Mouse (Mus musculus): Measurements from ENCODE around the gene Cep72. TPM values are rescaled to one million over a fixed set of nuclear protein-coding genes. Genes with fewer than 3 reads are reported as not detected.
"Not testable (repeated sequence)": the region's sequence is repeated elsewhere in the genome, so short reads cannot be mapped to it uniquely, and the experiment has no call there.

The Cep72 gene
- total RNA-seq, 4 experiments from 2014 or later = 0.44 to 2.6 (median 1.1) TPM

- no peak for DNase-seq (ENCODE audit: low spot score)
Measured at GRCm38 (mm10) chr13:74030691-74031090, 31.4 kb downstream of the Cep72 start.

- peak; percentile 38 for DNase-seq (ENCODE audit: low spot score)
Measured at GRCm38 (mm10) chr13:74029013-74029412, 33.1 kb downstream of the Cep72 start.

DNA sequence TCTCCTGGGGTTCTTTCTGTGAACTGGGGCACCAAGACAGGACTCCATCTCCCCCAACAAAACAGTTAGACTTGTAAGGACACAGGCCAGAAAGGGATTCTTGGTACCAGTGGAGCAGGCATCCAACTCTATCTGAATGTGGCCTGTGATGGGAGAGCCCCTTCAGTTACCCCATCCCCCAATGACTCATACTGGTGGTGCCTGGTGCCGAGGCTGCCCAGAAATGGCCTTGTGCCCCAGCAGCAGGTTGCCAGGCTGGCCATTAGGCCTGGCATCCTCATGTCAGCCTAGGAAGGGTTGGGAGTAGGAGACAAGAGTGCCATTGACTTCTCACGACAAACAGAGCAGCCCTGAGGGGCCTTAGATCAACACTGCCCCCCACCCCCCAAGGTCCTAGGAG, 34.0 kb downstream of the Cep72 start:
- DNase-seq (ENCODE audit: low spot score) = no peak

DNA sequence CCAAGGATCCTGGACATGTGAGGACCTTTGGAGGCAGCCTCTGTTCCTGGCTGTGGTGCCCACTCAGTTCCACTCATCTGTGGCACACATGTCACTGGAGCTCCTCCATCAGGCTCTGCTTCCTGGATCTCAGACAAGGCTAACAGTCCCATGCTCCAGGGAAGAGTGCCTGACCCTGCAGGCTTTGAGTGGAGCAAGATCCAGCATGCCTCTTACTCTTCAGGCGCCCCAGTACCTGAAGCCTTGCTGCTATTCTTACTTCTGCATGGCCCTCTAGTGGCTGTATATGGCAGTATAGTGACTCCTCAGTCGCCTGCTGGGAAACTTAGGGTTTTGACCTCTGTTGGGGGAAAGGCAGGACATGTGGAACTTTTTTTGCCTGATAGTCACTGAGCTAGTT, 35.9 kb downstream of the Cep72 start:
- peak; percentile 64 for DNase-seq (ENCODE audit: low spot score)

DNA sequence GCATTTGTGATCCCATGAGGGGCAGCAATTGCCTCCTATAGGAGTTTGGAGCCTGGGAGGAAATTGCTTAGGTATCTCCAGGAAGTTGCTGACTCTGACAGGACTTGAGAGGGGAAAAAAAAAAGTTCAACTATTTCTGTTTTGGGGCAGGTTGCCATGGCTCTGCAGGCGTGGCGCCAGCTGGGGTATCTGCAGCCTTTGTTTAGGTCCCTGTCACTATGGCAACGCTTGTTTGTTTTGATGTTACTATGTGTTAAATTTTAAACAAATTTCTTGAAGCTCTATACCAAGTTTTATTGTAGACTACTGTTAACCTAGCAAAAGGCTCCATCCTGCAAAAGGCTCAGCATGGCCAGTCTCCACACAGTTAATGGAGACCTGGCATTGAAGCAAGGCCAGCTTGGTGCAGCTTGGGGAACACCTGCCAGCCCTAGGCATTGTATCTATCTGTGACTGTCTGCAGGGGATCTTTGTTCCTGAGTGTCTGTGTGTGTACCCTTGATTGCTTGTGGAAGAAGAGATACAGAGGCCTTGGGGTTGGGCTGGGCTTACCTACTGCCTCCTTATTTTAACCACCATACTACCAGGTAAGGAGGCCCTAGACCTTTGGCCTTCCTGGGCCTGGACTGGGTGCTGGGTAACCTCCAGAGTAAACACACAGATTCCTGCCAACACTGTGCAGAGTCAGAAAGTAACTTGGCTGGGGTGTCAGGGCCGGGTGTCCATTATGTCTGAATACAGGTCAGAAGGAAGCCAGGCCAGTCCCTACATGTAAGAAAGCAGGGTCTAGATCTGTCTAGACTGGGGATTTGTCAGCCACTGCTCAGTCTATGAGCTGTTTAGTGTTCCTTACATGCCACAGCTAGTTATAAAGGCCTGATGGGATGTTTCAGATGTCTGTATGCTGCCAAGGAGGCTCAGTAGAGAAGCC, 36.7 kb downstream of the Cep72 start:
- DNase-seq (ENCODE audit: low spot score) = peak; percentile 59

DNA sequence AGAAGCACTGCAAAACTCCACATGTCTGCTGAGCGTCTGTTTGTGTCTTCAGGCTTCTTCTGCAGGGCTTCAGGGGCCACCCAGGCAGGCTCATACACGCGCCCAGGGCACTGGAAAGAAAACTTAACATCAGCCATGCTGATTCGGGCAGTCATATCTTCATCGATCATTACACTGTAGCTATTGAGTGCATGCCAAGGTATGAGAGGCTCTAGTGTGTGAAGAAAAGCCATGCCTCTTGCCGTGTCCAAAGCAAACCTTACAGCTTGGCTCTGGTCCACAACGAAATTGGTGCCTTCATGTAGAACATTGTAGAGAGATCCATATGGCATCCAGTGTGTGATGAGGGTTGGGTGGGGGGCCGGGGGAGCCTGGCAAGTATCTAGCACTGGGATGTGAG, 43.1 kb downstream of the Cep72 start:
- DNase-seq (ENCODE audit: low spot score) = not testable (repeated sequence)

GRCm38 (mm10) chr13:74017426-74017825, 44.7 kb downstream of the Cep72 start:
- DNase-seq (ENCODE audit: low spot score) = no peak

DNA sequence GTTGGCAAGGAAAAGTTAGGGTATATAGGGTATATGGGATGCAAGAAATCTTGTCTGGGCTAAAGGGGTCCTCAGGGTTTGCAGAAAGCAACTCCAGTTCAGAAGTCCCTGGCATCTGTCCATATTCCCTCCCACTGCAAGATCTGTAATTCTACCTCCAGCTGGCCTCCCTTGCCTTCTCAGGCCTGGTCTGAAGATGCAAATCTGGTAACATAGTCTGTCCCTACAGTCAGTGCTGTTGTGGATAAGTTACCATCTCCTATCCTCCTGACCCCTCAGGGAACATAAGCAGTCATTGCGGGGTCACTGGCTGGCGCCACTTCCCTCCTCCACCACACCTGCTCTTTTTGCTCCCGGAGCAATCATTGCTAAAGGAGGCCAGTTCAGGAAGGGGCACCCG, 46.2 kb downstream of the Cep72 start:
- DNase-seq (ENCODE audit: low spot score) = no peak

DNA sequence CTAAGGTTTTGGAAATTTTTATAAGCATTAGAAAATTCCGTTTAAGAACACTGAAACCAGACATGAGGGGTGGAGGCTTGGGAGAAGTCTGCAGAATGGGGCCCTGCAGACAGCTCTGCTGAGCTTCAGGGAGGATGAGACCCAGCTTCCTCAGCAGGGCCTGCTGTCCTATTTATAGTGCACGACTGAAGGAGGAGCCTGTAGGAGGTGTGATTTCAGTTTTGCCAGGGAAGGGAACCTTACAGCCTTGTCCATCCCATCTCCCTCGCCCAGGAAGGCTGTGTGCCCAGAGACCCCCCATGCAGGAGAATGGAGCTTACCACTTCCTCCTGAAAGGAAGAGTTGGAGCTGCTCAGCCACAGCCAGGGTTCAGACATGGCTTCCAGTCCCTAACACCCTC, 51.4 kb downstream of the Cep72 start:
- no peak for DNase-seq (ENCODE audit: low spot score)

DNA sequence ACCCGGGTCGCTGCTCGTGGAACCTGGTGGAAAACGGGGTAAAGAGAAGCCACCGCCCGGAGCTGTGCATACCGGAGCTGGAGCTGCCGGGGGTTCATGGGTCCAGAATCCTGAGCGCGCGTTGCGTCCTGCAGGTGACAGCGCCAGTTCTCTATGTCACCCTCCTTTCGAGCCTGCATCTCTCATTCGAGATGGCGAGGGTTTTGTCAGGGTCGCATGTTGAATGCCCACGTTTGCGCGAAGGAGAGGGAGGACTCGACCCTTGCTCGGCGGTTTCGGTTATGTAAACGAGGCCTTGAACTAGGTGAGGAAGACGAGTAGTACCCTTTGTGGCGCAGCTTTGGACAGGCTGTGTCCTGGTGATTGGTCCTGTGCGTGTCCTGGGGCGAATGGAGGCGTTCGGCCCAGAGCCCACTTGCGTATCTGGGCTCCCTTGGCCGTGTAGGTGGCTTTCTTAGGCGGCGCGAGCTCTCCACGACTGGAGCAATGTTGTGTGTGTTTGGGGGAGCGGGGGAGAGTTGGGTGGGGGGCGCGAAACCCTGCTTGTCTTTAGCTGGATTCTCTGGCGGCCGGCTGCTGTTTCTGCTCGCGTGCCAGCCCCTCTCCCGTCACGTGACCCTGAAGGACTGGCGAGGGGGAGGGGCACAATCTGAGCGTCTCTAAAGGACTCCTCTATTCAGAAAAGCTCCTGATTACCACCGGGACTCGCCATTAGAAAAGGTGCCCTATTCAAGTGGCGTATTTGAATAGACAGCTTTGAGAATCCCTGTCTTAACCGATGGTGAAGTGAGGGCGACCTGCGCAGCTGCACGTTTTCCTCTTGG, 52.1 kb downstream of the Cep72 start:
- DNase-seq (ENCODE audit: low spot score) = peak; percentile 79

GRCm38 (mm10) chr13:74008948-74009718, 53.0 kb downstream of the Cep72 start, which contains the start of gene Tppp:
Gene Tppp (plus strand): TSS chr13:74009407.
- peak; percentile 95 for DNase-seq (ENCODE audit: low spot score)

GRCm38 (mm10) chr13:74008216-74008615, 53.9 kb downstream of the Cep72 start:
- not testable (repeated sequence) for DNase-seq (ENCODE audit: low spot score)

GRCm38 (mm10) chr13:74006881-74007280, 55.2 kb downstream of the Cep72 start:
- DNase-seq (ENCODE audit: low spot score) = not testable (repeated sequence)

DNA sequence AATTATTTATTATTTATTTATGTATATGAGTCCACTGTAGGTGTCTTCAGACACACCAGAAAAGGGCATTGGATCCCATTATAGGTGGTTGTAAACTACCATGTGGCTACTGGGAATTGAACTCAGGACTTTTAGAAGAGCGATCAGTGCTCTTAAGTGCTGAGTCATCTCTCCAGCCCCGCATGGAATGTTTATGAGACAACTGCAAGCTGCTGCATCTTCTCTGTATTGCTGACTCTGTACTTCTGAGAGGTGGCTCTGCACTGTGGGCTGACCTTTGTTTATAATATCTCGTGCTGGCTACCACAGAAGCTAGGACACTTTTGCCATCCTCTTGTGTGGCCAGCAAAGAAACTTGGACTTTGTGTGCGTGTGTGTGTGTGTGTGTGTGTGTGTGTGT, 60.6 kb downstream of the Cep72 start:
- DNase-seq (ENCODE audit: low spot score) = no peak

GRCm38 (mm10) chr13:74000961-74001360, 61.1 kb downstream of the Cep72 start:
- no peak for DNase-seq (ENCODE audit: low spot score)

- DNase-seq (ENCODE audit: low spot score) = no peak
Measured at GRCm38 (mm10) chr13:74000519-74000918, 61.6 kb downstream of the Cep72 start.

- DNase-seq (ENCODE audit: low spot score) = no peak
Measured at GRCm38 (mm10) chr13:73996456-73996855, 65.6 kb downstream of the Cep72 start.

DNA sequence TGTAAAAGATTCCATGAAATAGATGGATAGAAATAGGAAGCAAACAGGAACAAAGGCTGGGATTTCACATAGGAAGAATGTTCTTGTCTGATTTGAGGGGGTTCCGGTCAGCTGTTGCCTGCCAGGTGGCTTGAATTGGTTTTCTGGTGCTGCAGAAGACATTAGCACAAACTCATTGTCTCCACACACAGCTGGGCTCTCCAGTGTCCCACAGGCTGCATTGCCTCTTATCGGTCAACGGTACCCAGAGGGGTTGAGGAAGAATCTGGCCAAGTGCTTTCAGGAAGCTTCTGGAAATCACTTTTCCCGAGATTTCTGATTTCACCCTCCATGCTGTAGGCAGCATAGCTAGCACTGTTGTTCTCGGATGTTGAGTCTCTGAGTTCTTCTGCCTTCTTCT, 70.8 kb downstream of the Cep72 start:
- peak; percentile 64 for DNase-seq (ENCODE audit: low spot score)

DNA sequence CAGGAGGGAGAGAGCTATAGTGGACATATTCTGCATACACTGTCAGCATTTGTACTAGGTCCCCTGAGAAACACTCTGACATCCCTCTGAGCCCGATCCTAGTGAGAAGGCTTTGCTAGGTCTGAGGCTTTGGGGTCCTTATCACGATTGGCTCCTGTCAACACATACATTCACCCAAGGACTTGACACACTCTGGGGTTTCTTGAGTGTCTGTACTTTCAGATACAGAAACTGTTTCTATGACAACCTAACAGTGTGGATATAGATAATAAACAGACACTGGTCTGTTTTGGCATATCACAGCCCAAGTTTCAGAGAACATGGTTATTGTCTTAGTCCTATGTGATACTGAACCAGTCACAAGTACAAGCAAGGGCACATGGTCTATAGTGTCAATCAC, 71.3 kb downstream of the Cep72 start:
- no peak for DNase-seq (ENCODE audit: low spot score)

DNA sequence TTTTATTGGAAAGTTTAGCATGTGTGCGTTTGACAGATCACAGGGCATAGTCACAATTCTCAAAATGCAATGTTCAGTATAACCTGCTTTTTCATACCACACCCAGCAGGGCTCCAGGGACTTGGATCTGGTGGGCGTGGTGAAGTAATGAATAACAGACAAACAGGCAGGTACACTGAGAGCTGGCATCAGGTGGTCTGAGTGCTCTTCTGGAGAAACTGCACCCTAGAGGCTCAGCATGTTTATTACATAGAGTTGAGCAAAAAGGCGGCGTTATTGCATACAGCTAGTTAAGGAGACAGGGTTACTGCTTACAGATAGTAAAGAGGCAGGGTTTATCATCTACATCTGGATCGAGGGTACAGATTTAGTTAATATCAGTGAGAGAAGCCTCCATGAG, 71.8 kb downstream of the Cep72 start:
- DNase-seq (ENCODE audit: low spot score) = no peak

Measured in heart, adult 8-10 months (tissue).